Mouse (Mus musculus) limb, embryonic 10.5 days (tissue): ENCODE data around the gene Bpifc. TPM values are rescaled to one million over a fixed set of nuclear protein-coding genes. Genes with fewer than 3 reads are reported as not detected.

ENCODE experiments used
- DNase-seq: peaks from one replicate; pipeline ENCODE4 v3.0.0-alpha.2; 2017; ENCODE audit warnings: low spot score
- H3K27ac ChIP-seq: fragments of 300-500 bp; sonication (generic); 2 replicates; pipeline ENCODE4 v1.5.1; 2016; ENCODE audit warnings: mild to moderate bottlenecking
- H3K27me3 ChIP-seq: fragments of 300-500 bp; sonication (generic); 2 replicates; pipeline ENCODE4 v1.6.1; 2016; ENCODE audit warnings: low read depth, mild to moderate bottlenecking; ENCODE audit not compliant: poor library complexity, severe bottlenecking
- H3K36me3 ChIP-seq: fragments of 300-500 bp; sonication (generic); 2 replicates; pipeline ENCODE4 v1.6.1; 2016; ENCODE audit warnings: mild to moderate bottlenecking, moderate library complexity
- H3K4me1 ChIP-seq: fragments of 300-500 bp; sonication (generic); 2 replicates; pipeline ENCODE4 v1.6.1; 2016
- H3K4me3 ChIP-seq: fragments of 300-500 bp; sonication (generic); 2 replicates; pipeline ENCODE4 v1.5.1; 2016; ENCODE audit warnings: mild to moderate bottlenecking, moderate library complexity
- H3K9me3 ChIP-seq: fragments of 300-500 bp; sonication (generic); replicated peaks from 2 replicates; pipeline ENCODE4 v1.6.1; 2016; ENCODE audit warnings: mild to moderate bottlenecking
- WGBS: fragments of 180-500 bp; shearing (Covaris S2); methylation state at CpG from one replicate; pipeline ENCODE4 v1.1.7; 2016; 5-methylcytosine and 5-hydroxymethylcytosine counted together
- polyA plus RNA-seq: library from polyadenylated mRNA; unstranded; fragments of >200 nt; fragmentation: Nextera tagmentation; extraction: Ambion mirVana; gene quantifications from 2 replicates; pipeline ENCODE4 v1.2.1, GENCODE M21; 2016

The Bpifc gene
- polyA plus RNA-seq, 1 experiment from 2014 or later: not detected

- H3K36me3 ChIP-seq: no peaks in the 10 kb centered on the region
- H3K4me1 ChIP-seq: no peaks in the 10 kb centered on the region
- H3K9me3 ChIP-seq: no peaks in the 10 kb centered on the region
- H3K4me3 ChIP-seq: no peak overlapping the region
- no peak for DNase-seq
- no peak overlapping the region for H3K27ac ChIP-seq
- WGBS: 94% methylated on average over 7 of the region's 7 CpGs
- H3K27me3 ChIP-seq: 0 out of 2 replicates have a peak, but pooled peaks cover 8% of the 10 kb centered on the region
Measured at GRCm38 (mm10) chr10:85964316-85964715, 47.4 kb downstream of the Bpifc start.

GRCm38 (mm10) chr10:85962897-85963296 is 48.8 kb downstream of the Bpifc start:
- whole genome bisulfite sequencing: 84% methylated on average over 9 of the region's 9 CpGs
- 0 out of 2 replicates have a peak, but pooled peaks cover 8% of the 10 kb centered on the region for H3K27me3 ChIP-seq
- 0 out of 2 replicates have a peak, but pooled peaks cover 3% of the 10 kb centered on the region for H3K4me1 ChIP-seq
- no peaks in the 10 kb centered on the region for H3K9me3 ChIP-seq
- no peak overlapping the region for H3K4me3 ChIP-seq
- H3K27ac ChIP-seq: no peak overlapping the region
- H3K36me3 ChIP-seq: no peaks in the 10 kb centered on the region
- DNase-seq: no peak

GRCm38 (mm10) chr10:85957464-85957950 is 54.2 kb downstream of the Bpifc start, which contains the start of gene Rtcb:
Gene Rtcb (minus strand): TSS chr10:85957823.
- DNase-seq: peak; percentile 97
- under 1% methylated on average over 38 of the region's 38 CpGs for WGBS
- peak within 1 kb of the TSS; percentile 96 for H3K4me3 ChIP-seq
- no peaks in the 10 kb centered on the region for H3K9me3 ChIP-seq
- peak within 1 kb of the TSS; percentile 92 for H3K27ac ChIP-seq
- H3K4me1 ChIP-seq: 0 out of 2 replicates have a peak, but pooled peaks cover 4% of the 10 kb centered on the region
- no peaks in the 10 kb centered on the region for H3K27me3 ChIP-seq
- H3K36me3 ChIP-seq: peaks cover 32% of the 10 kb centered on the region

GRCm38 (mm10) chr10:85956871-85957419 is 54.8 kb downstream of the Bpifc start:
- peak; percentile 44 for DNase-seq
- Histone ChIP-seq H3K4me1 (0 out of 2 replicates have a peak, but pooled peaks cover 4% of the 10 kb centered on the region), H3K9me3 (no peaks in the 10 kb centered on the region), H3K36me3 (peaks cover 37% of the 10 kb centered on the region), H3K27ac (peak overlapping the region; percentile 92), H3K4me3 (peak overlapping the region; percentile 96), H3K27me3 (no peaks in the 10 kb centered on the region)
- 7% methylated on average over 20 of the region's 20 CpGs for WGBS

- Histone ChIP-seq H3K4me1 (0 out of 2 replicates have a peak, but pooled peaks cover 4% of the 10 kb centered on the region), H3K27me3 (no peaks in the 10 kb centered on the region), H3K9me3 (no peaks in the 10 kb centered on the region), H3K4me3 (no peak overlapping the region), H3K27ac (no peak overlapping the region), H3K36me3 (peaks cover 63% of the 10 kb centered on the region)
- WGBS: 96% methylated on average over 2 of the region's 2 CpGs
- no peak for DNase-seq
Measured at GRCm38 (mm10) chr10:85954429-85954828, 57.3 kb downstream of the Bpifc start.

- Histone ChIP-seq H3K4me3 (no peak overlapping the region), H3K27me3 (no peaks in the 10 kb centered on the region), H3K36me3 (peaks cover 73% of the 10 kb centered on the region), H3K4me1 (0 out of 2 replicates have a peak, but pooled peaks cover 4% of the 10 kb centered on the region), H3K27ac (no peak overlapping the region), H3K9me3 (no peaks in the 10 kb centered on the region)
- WGBS: 87% methylated on average over 3 of the region's 3 CpGs
- no peak for DNase-seq
Measured at GRCm38 (mm10) chr10:85953401-85953800, 58.3 kb downstream of the Bpifc start.

GRCm38 (mm10) chr10:85951765-85952443 is 59.8 kb downstream of the Bpifc start:
- no peak overlapping the region for H3K4me3 ChIP-seq
- peaks cover 87% of the 10 kb centered on the region for H3K36me3 ChIP-seq
- WGBS: 96% methylated on average over 6 of the region's 6 CpGs

GRCm38 (mm10) chr10:85948483-85949196 is 63.1 kb downstream of the Bpifc start:
- no peak overlapping the region for H3K27ac ChIP-seq
- peaks cover 99% of the 10 kb centered on the region for H3K36me3 ChIP-seq
- DNase-seq: no peak
- no peaks in the 10 kb centered on the region for H3K4me1 ChIP-seq
- no peaks in the 10 kb centered on the region for H3K9me3 ChIP-seq
- 95% methylated on average over 8 of the region's 8 CpGs for WGBS
- no peak overlapping the region for H3K4me3 ChIP-seq
- H3K27me3 ChIP-seq: no peaks in the 10 kb centered on the region

More at GRCm38 (mm10) chr10:85951765-85952443, 59.8 kb downstream of the Bpifc start:
- H3K27ac ChIP-seq: no peak overlapping the region
- H3K27me3 ChIP-seq: no peaks in the 10 kb centered on the region
- H3K9me3 ChIP-seq: no peaks in the 10 kb centered on the region
- DNase-seq: no peak
- no peaks in the 10 kb centered on the region for H3K4me1 ChIP-seq

GRCm38 (mm10) chr10:85936280-85936965 is 75.3 kb downstream of the Bpifc start:
- 93% methylated on average over 6 of the region's 6 CpGs for WGBS
- Histone ChIP-seq H3K27ac (no peak overlapping the region), H3K36me3 (peaks cover 63% of the 10 kb centered on the region), H3K9me3 (no peaks in the 10 kb centered on the region), H3K4me3 (no peak overlapping the region), H3K27me3 (no peaks in the 10 kb centered on the region), H3K4me1 (no peaks in the 10 kb centered on the region)
- no peak for DNase-seq

- H3K4me3 ChIP-seq: no peak overlapping the region
- no peak for DNase-seq
- no peak overlapping the region for H3K27ac ChIP-seq
- no peaks in the 10 kb centered on the region for H3K36me3 ChIP-seq
- H3K4me1 ChIP-seq: peaks cover 12% of the 10 kb centered on the region
- peaks cover 41% of the 10 kb centered on the region for H3K27me3 ChIP-seq
- H3K9me3 ChIP-seq: no peaks in the 10 kb centered on the region
- 89% methylated on average over 11 of the region's 11 CpGs for WGBS
Measured at GRCm38 (mm10) chr10:85929962-85930361, 81.7 kb downstream of the Bpifc start.

- H3K27me3 ChIP-seq: peaks cover 41% of the 10 kb centered on the region
- no peak overlapping the region for H3K27ac ChIP-seq
- H3K9me3 ChIP-seq: no peaks in the 10 kb centered on the region
- H3K4me3 ChIP-seq: peak overlapping the region; percentile 67
- no peaks in the 10 kb centered on the region for H3K36me3 ChIP-seq
- 60% methylated on average over 11 of the region's 11 CpGs for WGBS
- peaks cover 12% of the 10 kb centered on the region for H3K4me1 ChIP-seq
- no peak for DNase-seq
Measured at GRCm38 (mm10) chr10:85929208-85929591, 82.5 kb downstream of the Bpifc start.

- Histone ChIP-seq H3K4me1 (peaks cover 12% of the 10 kb centered on the region), H3K36me3 (no peaks in the 10 kb centered on the region), H3K27ac (peak overlapping the region; percentile 43; the same call in 1 of the 2 replicates), H3K9me3 (no peaks in the 10 kb centered on the region), H3K4me3 (peak overlapping the region; percentile 67), H3K27me3 (peaks cover 41% of the 10 kb centered on the region)
- peak; percentile 79 for DNase-seq
- WGBS: 1% methylated on average over 63 of the region's 63 CpGs
Measured at GRCm38 (mm10) chr10:85928499-85929207, 83.0 kb downstream of the Bpifc start.
